Mouse (Mus musculus) Patski (cell line): ENCODE measurements at regions not wholly inside any gene's neighbourhood (a gene's known extent, or its start where the extent isn't known, plus 50 kb on each side); places are given as distances from the start of the nearest gene placed in this dataset.

ENCODE experiments used
- ATAC-seq: fragments of 100-300 bp; one replicate; pipeline ENCODE4 v1.8.0; 2021
- CTCF ChIA-PET: fragments of 350-600 bp; sonication (Branson Sonifier 250); formaldehyde crosslinking; loops from one replicate; lab custom pipeline; 2022; ENCODE audit warnings: inconsistent platforms; lab: Charles Lee
- POLR2A ChIA-PET: fragments of 350-600 bp; sonication (Branson Sonifier 250); formaldehyde crosslinking; loops from one replicate; lab custom pipeline; 2022; ENCODE audit warnings: antibody characterized with exemption, inconsistent platforms; lab: Charles Lee
- DNase-seq: peaks from one replicate; pipeline ENCODE4 v3.0.0-alpha.2; 2011; ENCODE audit warnings: low read depth, low spot score
- H3K27me3 ChIP-seq: fragments of 371-371 bp; one replicate; pipeline ENCODE4 v1.5.1; 2021
- CTCF ChIP-seq: fragments of 100-300 bp; IDR thresholded peaks from one replicate; pipeline ENCODE4 v1.5.1; 2021
- in situ Hi-C: fragments of 300-500 bp; cut with MboI; formaldehyde crosslinking; loops from 3 replicates; pipeline ENCODE4 v1.11.1; 2018; ENCODE audit warnings: low pct_unique_long_range_greater_than_20kb, mixed read lengths

DNA sequence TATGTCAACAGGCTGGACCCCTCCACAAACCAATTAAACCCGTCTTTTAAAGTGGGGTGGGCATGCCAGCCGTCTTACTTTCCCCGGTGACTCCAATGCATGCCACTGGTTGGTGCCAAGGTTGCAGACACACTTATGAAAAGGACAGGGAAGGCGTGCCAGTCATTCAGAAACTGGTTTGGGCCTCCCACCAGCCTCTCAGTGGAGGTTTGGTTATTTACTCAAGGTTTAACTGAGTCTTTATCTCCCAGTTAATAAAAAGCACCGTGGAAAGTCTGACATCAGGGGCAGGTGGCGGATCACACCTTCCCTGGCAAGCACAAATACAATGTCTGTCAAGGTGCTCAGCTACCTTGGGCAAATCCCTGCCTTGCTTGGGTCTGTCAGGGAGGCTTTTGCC lies 54.1 kb upstream of the Hpcal1 start:
- no peaks in the 10 kb centered on the region for H3K27me3 ChIP-seq
- no peak for TF ChIP-seq CTCF
- in situ Hi-C loops: no loop called here
- no peak for DNase-seq
- no peak for ATAC-seq
- POLR2A ChIA-PET: no interaction called here
- CTCF ChIA-PET: no interaction called here
